Mouse (Mus musculus) testis, adult 2 months (tissue): Measurements from ENCODE around the gene Lrfn2.

ENCODE experiments used
- CTCF ChIP-seq: fragments of 200-500 bp; IDR thresholded peaks from 2 replicates; pipeline ENCODE4 v1.5.1; 2012; ENCODE audit warnings: low read depth, mild to moderate bottlenecking, inconsistent platforms, low read length, moderate library complexity; ENCODE audit not compliant: control insufficient read depth, insufficient read depth, insufficient replicate concordance
- POLR2A ChIP-seq: fragments of 200-500 bp; IDR thresholded peaks from 2 replicates; pipeline ENCODE4 v1.6.1; 2012; ENCODE audit warnings: low read depth, mild to moderate bottlenecking, inconsistent platforms, low read length, moderate library complexity; ENCODE audit not compliant: control insufficient read depth

DNA sequence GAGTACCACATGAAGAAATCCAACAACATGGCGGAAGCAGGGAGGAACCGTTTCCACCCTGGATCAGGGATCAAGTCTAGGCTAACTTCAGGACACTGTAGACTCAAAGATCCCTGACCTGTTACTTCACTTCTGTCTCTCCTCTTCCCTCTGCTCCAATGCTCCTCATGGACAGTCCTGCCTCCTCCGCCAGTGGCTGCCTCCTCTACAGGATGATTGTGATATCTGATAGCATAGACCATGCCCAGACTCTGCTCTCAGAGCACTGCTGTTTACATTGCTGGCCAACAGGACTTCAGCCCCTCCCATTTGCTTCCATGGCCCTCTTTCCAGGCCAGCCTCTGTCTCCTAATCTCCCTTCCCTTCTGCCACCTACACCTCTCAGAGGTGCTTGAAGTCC, 132.9 kb downstream of the Lrfn2 start:
- TF ChIP-seq POLR2A (no peak), CTCF (no peak)
